Mouse (Mus musculus) intestine, embryonic 16.5 days (tissue): ENCODE data around the gene Kcnk13. TPM values are rescaled to one million over a fixed set of nuclear protein-coding genes. Genes with fewer than 3 reads are reported as not detected.

ENCODE experiments used
- ATAC-seq: fragments of 200-750 bp; cut with Nextera tagmentation; 2 replicates; pipeline ENCODE4 v1.8.0; 2017; ENCODE audit warnings: moderate TSS enrichment, moderate library complexity
- H3K27ac ChIP-seq: fragments of 300-500 bp; sonication (generic); 2 replicates; pipeline ENCODE4 v1.5.1; 2014; ENCODE audit warnings: mild to moderate bottlenecking, low read length
- H3K27me3 ChIP-seq: fragments of 300-500 bp; sonication (generic); replicated peaks from 2 replicates; pipeline ENCODE4 v1.6.1; 2014; ENCODE audit warnings: low read length, control low read depth, mixed read lengths; ENCODE audit not compliant: control insufficient read depth, insufficient read depth
- H3K36me3 ChIP-seq: fragments of 300-500 bp; sonication (generic); 2 replicates; pipeline ENCODE4 v1.6.1; 2014; ENCODE audit warnings: low read length, control low read depth; ENCODE audit not compliant: control insufficient read depth, insufficient read depth
- H3K4me1 ChIP-seq: fragments of 300-500 bp; sonication (generic); 2 replicates; pipeline ENCODE4 v1.6.1; 2014; ENCODE audit warnings: low read length, control low read depth, mixed read lengths; ENCODE audit not compliant: control insufficient read depth, insufficient read depth
- H3K4me2 ChIP-seq: fragments of 300-500 bp; sonication (generic); 2 replicates; pipeline ENCODE4 v1.6.1; 2014; ENCODE audit warnings: low read depth, low read length, control low read depth
- H3K4me3 ChIP-seq: fragments of 300-500 bp; sonication (generic); 2 replicates; pipeline ENCODE4 v1.5.1; 2014; ENCODE audit warnings: mild to moderate bottlenecking, low read length
- H3K9ac ChIP-seq: fragments of 300-500 bp; sonication (generic); 2 replicates; pipeline ENCODE4 v1.6.1; 2014; ENCODE audit warnings: low read depth, low read length
- H3K9me3 ChIP-seq: fragments of 300-500 bp; sonication (generic); 2 replicates; pipeline ENCODE4 v1.6.1; 2016; ENCODE audit warnings: low read length, control low read depth; ENCODE audit not compliant: control insufficient read depth
- WGBS: fragments of 180-500 bp; shearing (Covaris S2); extraction: QIAGEN DNeasy Blood & Tissue Kit; methylation state at CpG from one replicate; pipeline ENCODE4 v1.1.7; 2014; 5-methylcytosine and 5-hydroxymethylcytosine counted together
- polyA plus RNA-seq: library from polyadenylated mRNA; unstranded; fragments of >200 nt; fragmentation: Nextera tagmentation; extraction: Ambion mirVana; gene quantifications from 2 replicates; pipeline ENCODE4 v1.2.1, GENCODE M21; 2015

The Kcnk13 gene
- polyA plus RNA-seq = 0.64 TPM in 2 replicates

- Histone ChIP-seq H3K9me3 (no peaks in the 10 kb centered on the region), H3K4me2 (peak within 1 kb of the TSS; percentile 91), H3K4me3 (peak within 1 kb of the TSS; percentile 58), H3K4me1 (peaks cover 23% of the 10 kb centered on the region), H3K27ac (no peak within 1 kb of the TSS), H3K36me3 (no peaks in the 10 kb centered on the region), H3K27me3 (peaks cover 50% of the 10 kb centered on the region), H3K9ac (peak within 1 kb of the TSS; percentile 56)
- peak; percentile 72 for ATAC-seq
- 2% methylated on average over 39 of the region's 39 CpGs for WGBS
Measured at GRCm38 (mm10) chr12:99964301-99965202, at the start of gene Kcnk13. Gene Kcnk13 (plus strand): TSS chr12:99964499.

DNA sequence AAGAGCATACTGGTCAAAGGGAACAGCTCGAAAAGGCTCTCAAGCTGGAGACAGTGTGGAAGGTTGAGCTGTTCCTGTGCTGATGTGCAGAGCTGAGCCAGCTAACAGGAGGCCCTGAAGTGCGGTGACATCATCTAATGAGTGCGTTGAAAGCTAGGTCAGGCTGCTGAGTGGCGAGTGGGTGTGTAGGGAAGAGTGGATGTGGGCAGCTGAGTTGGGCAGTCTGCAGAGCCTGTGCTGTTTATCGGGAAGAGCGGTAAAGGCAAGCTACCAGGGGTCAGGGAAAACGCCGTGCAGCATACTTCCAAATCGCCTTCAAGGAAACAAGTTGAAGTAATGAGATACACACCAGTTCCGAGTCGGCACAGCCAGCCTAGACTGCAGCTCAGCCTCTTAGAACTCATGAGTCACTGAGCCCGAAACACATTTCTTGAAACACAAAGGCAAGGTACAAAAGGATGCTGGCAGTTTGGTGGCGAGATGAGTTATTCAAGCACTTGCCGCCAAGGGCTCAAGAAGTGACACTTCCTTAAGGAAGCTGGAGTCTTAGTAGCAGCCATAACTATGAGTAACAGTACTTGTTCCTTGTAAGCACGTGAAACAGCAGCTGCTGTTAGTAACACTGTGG is 46.4 kb upstream of the Kcnk13 start:
- Histone ChIP-seq H3K36me3 (peaks cover 3% of the 10 kb centered on the region; the same call in 1 of the 2 replicates), H3K4me2 (no peak overlapping the region), H3K9me3 (no peaks in the 10 kb centered on the region), H3K27ac (no peak overlapping the region), H3K4me3 (no peak overlapping the region), H3K27me3 (no peaks in the 10 kb centered on the region), H3K4me1 (no peaks in the 10 kb centered on the region), H3K9ac (no peak overlapping the region)
- 83% methylated on average over 15 of the region's 15 CpGs for WGBS
- ATAC-seq = no peak

DNA sequence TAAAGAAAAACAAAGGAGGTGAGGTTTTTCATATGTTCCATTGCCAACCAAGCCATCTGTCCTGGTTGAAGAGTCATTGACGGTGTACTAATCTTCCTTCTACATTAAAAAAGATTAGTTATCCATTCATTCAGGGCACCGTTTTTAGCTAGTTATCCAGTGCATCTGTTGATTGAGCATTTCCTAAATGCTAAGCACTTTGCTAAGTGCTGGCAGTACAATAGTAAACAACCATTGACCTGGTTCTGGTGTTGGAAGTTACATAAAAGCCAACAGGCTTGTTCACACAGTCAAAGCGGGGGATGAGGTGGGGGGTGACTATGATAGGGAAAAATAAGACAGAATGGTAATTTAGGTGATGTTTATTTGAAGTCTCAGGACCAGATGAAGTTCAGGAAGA is 44.7 kb upstream of the Kcnk13 start:
- Histone ChIP-seq H3K27me3 (no peaks in the 10 kb centered on the region), H3K9ac (no peak overlapping the region), H3K27ac (no peak overlapping the region), H3K36me3 (no peaks in the 10 kb centered on the region; the same call in 1 of the 2 replicates), H3K4me1 (no peaks in the 10 kb centered on the region), H3K4me2 (no peak overlapping the region), H3K9me3 (no peaks in the 10 kb centered on the region), H3K4me3 (no peak overlapping the region)
- no peak for ATAC-seq
- WGBS = 89% methylated on average over 3 of the region's 3 CpGs

GRCm38 (mm10) chr12:99921045-99921444 is 43.3 kb upstream of the Kcnk13 start:
- WGBS = 90% methylated on average over 3 of the region's 3 CpGs

DNA sequence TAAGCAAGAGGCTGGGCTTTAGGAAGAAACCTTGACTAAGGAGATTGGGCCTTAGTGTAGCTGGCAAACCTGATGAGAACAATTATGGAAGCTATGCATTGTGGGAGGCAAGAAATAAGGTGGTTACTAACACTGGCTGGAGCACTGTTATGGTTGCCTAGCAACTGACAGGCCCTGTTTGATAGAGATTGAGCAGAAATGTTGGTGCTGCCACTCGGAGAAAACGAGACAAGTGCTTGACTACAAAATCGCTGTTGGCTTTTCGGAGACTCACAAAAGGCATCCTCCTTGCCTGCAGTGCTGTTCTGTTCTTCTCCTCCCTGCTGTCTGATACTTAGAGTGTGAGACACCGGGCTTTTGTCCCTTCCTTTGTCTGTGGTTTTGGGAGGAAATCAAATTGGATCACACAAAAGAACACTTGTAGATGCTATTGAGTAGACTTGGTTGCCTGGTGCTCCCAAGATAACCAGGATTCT is 41.1 kb upstream of the Kcnk13 start:
- no peaks in the 10 kb centered on the region for H3K27me3 ChIP-seq
- H3K27ac ChIP-seq = no peak overlapping the region
- no peak overlapping the region for H3K4me3 ChIP-seq
- H3K4me2 ChIP-seq = no peak overlapping the region
- 57% methylated on average over 5 of the region's 5 CpGs for WGBS
- ATAC-seq = no peak
- no peaks in the 10 kb centered on the region; the same call in 1 of the 2 replicates for H3K36me3 ChIP-seq
- H3K4me1 ChIP-seq = no peaks in the 10 kb centered on the region
- H3K9me3 ChIP-seq = no peaks in the 10 kb centered on the region
- no peak overlapping the region for H3K9ac ChIP-seq

More at GRCm38 (mm10) chr12:99921045-99921444, 43.3 kb upstream of the Kcnk13 start:
- no peaks in the 10 kb centered on the region for H3K4me1 ChIP-seq
- H3K9me3 ChIP-seq = no peaks in the 10 kb centered on the region
- no peaks in the 10 kb centered on the region; the same call in 1 of the 2 replicates for H3K36me3 ChIP-seq
- no peak for ATAC-seq
- H3K27ac ChIP-seq = no peak overlapping the region
- no peak overlapping the region for H3K4me2 ChIP-seq
- no peak overlapping the region for H3K9ac ChIP-seq
- no peaks in the 10 kb centered on the region for H3K27me3 ChIP-seq
- no peak overlapping the region for H3K4me3 ChIP-seq

DNA sequence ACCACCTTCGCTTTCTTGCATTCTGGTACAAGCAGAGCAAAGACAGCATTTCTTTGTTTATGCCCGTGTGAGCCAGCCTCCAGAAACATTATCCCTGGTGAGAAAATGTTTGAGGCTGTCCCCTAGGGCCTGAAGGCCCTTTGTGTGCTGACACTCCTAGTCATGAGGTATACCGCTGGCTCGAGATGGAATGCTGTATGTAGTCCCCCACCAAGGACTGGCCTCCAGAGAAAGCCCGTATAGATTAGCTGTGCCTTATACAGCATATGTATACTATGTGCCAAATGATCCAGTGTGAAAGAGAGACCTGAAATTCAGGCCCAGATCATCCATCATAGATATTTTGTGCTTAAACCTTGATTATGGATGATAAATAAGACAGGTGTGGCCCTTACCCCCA is 40.6 kb upstream of the Kcnk13 start:
- Histone ChIP-seq H3K4me2 (no peak overlapping the region), H3K4me1 (no peaks in the 10 kb centered on the region)
- ATAC-seq = no peak

GRCm38 (mm10) chr12:99928311-99928710 is 36.0 kb upstream of the Kcnk13 start:
- 86% methylated on average over 7 of the region's 7 CpGs for whole genome bisulfite sequencing
- ATAC-seq = no peak
- H3K4me2 ChIP-seq = no peak overlapping the region
- H3K36me3 ChIP-seq = no peaks in the 10 kb centered on the region
- H3K27ac ChIP-seq = no peak overlapping the region
- no peak overlapping the region for H3K4me3 ChIP-seq
- no peaks in the 10 kb centered on the region for H3K27me3 ChIP-seq
- no peaks in the 10 kb centered on the region for H3K9me3 ChIP-seq
- H3K4me1 ChIP-seq = no peaks in the 10 kb centered on the region
- no peak overlapping the region for H3K9ac ChIP-seq

More for the DNA sequence above, 40.6 kb upstream of the Kcnk13 start:
- no peak overlapping the region for H3K4me3 ChIP-seq
- no peak overlapping the region for H3K9ac ChIP-seq
- H3K27ac ChIP-seq = no peak overlapping the region
- no peaks in the 10 kb centered on the region; the same call in 1 of the 2 replicates for H3K36me3 ChIP-seq
- no peaks in the 10 kb centered on the region for H3K9me3 ChIP-seq
- H3K27me3 ChIP-seq = no peaks in the 10 kb centered on the region
- 75% methylated on average over 5 of the region's 5 CpGs for WGBS

- Histone ChIP-seq H3K36me3 (no peaks in the 10 kb centered on the region), H3K4me3 (no peak overlapping the region), H3K4me2 (no peak overlapping the region), H3K9ac (no peak overlapping the region), H3K27me3 (no peaks in the 10 kb centered on the region), H3K9me3 (no peaks in the 10 kb centered on the region), H3K4me1 (no peaks in the 10 kb centered on the region), H3K27ac (no peak overlapping the region)
- no peak for ATAC-seq
- WGBS = 63% methylated on average over 1 of the region's 1 CpGs
Measured at GRCm38 (mm10) chr12:99929160-99929559, 35.1 kb upstream of the Kcnk13 start.

- no peak overlapping the region for H3K9ac ChIP-seq
- H3K9me3 ChIP-seq = no peaks in the 10 kb centered on the region
- no peaks in the 10 kb centered on the region for H3K27me3 ChIP-seq
- no peaks in the 10 kb centered on the region for H3K4me1 ChIP-seq
- no peak overlapping the region for H3K4me3 ChIP-seq
- ATAC-seq = no peak
- H3K36me3 ChIP-seq = no peaks in the 10 kb centered on the region
- 86% methylated on average over 4 of the region's 4 CpGs for WGBS
- no peak overlapping the region for H3K27ac ChIP-seq
- no peak overlapping the region for H3K4me2 ChIP-seq
Measured at GRCm38 (mm10) chr12:99932245-99932644, 32.1 kb upstream of the Kcnk13 start.
